Mouse (Mus musculus) hindbrain, postnatal 0 days (tissue): ENCODE measurements around the gene Gpr146. TPM values are rescaled to one million over a fixed set of nuclear protein-coding genes. Genes with fewer than 3 reads are reported as not detected.

Experiments used
- ATAC-seq: fragments of 200-750 bp; cut with Nextera tagmentation; 2 replicates; pipeline ENCODE4 v1.8.0; 2017; ENCODE audit warnings: mild to moderate bottlenecking, moderate TSS enrichment, moderate library complexity
- DNase-seq: peaks from one replicate; pipeline ENCODE4 v3.0.0-alpha.2; 2015; ENCODE audit warnings: low spot score
- H3K27ac ChIP-seq: fragments of 300-500 bp; sonication (generic); 2 replicates; pipeline ENCODE4 v1.5.1; 2014; ENCODE audit warnings: mild to moderate bottlenecking
- H3K27me3 ChIP-seq: fragments of 300-500 bp; sonication (generic); 2 replicates; pipeline ENCODE4 v1.6.1; 2014; ENCODE audit warnings: low read length, mixed read lengths; ENCODE audit not compliant: insufficient read depth
- H3K36me3 ChIP-seq: fragments of 300-500 bp; sonication (generic); 2 replicates; pipeline ENCODE4 v1.6.1; 2014; ENCODE audit warnings: low read length, mixed read lengths; ENCODE audit not compliant: insufficient read depth
- H3K4me1 ChIP-seq: fragments of 300-500 bp; sonication (generic); 2 replicates; pipeline ENCODE4 v1.6.1; 2014; ENCODE audit warnings: antibody characterized with exemption, low read length, mixed read lengths; ENCODE audit not compliant: insufficient read depth
- H3K4me2 ChIP-seq: fragments of 300-500 bp; sonication (generic); 2 replicates; pipeline ENCODE4 v1.6.1; 2014; ENCODE audit warnings: low read depth, mild to moderate bottlenecking, low read length, moderate library complexity, mixed read lengths
- H3K4me3 ChIP-seq: fragments of 300-500 bp; sonication (generic); 2 replicates; pipeline ENCODE4 v1.5.1; 2014; ENCODE audit warnings: low read length
- H3K9ac ChIP-seq: fragments of 300-500 bp; sonication (generic); replicated peaks from 2 replicates; pipeline ENCODE4 v1.6.1; 2014; ENCODE audit warnings: mild to moderate bottlenecking, low read length, moderate library complexity, mixed read lengths
- H3K9me3 ChIP-seq: fragments of 300-500 bp; sonication (generic); 2 replicates; pipeline ENCODE4 v1.6.1; 2016; ENCODE audit warnings: low read length, mixed read lengths
- CTCF ChIP-seq: IDR thresholded peaks from 2 replicates; pipeline ENCODE4 v1.5.1; 2016; ENCODE audit warnings: antibody characterized with exemption, control low read depth, low read depth
- WGBS: fragments of 180-500 bp; shearing (Covaris S2); extraction: QIAGEN DNeasy Blood & Tissue Kit; methylation state at CpG from one replicate; pipeline ENCODE4 v1.1.7; 2014; 5-methylcytosine and 5-hydroxymethylcytosine counted together
- polyA plus RNA-seq: library from polyadenylated mRNA; unstranded; fragments of >200 nt; fragmentation: Nextera tagmentation; extraction: Ambion mirVana; gene quantifications from 2 replicates; pipeline ENCODE4 v1.2.1, GENCODE M21; 2015
- total RNA-seq: library from RNA; depleted of rRNA; stranded (reverse); fragments of >200 nt; gene quantifications from 2 replicates; pipeline ENCODE4 v1.2.3, GENCODE M21; 2014

Gene Gpr146
- total and polyA plus RNA-seq, 2 experiments from 2014 or later = 4.4 to 8.1 TPM

GRCm38 (mm10) chr5:139335634-139336033 is 41.9 kb upstream of the Gpr146 start:
- no peak for DNase-seq
- Histone ChIP-seq H3K4me2 (no peak overlapping the region), H3K27ac (no peak overlapping the region), H3K9me3 (no peaks in the 10 kb centered on the region), H3K9ac (no peak overlapping the region), H3K27me3 (no peaks in the 10 kb centered on the region), H3K4me1 (no peaks in the 10 kb centered on the region), H3K4me3 (no peak overlapping the region), H3K36me3 (peaks cover 37% of the 10 kb centered on the region)
- WGBS = 90% methylated on average over 4 of the region's 4 CpGs
- ATAC-seq = no peak
- TF ChIP-seq CTCF = no peak

GRCm38 (mm10) chr5:139337826-139338370 is 39.6 kb upstream of the Gpr146 start:
- WGBS = 62% methylated on average over 13 of the region's 13 CpGs
- Histone ChIP-seq H3K4me2 (no peak overlapping the region), H3K4me3 (no peak overlapping the region), H3K27ac (no peak overlapping the region), H3K36me3 (peaks cover 51% of the 10 kb centered on the region), H3K9me3 (no peaks in the 10 kb centered on the region), H3K4me1 (no peaks in the 10 kb centered on the region), H3K27me3 (no peaks in the 10 kb centered on the region), H3K9ac (no peak overlapping the region)
- peak; percentile 15 for DNase-seq
- ATAC-seq = peak; percentile 67; the same call in 1 of the 2 replicates
- no peak for TF ChIP-seq CTCF

- no peaks in the 10 kb centered on the region for H3K27me3 ChIP-seq
These were observed 39.1 kb upstream of the Gpr146 start for GRCm38 (mm10) chr5:139338403-139338802.

DNA sequence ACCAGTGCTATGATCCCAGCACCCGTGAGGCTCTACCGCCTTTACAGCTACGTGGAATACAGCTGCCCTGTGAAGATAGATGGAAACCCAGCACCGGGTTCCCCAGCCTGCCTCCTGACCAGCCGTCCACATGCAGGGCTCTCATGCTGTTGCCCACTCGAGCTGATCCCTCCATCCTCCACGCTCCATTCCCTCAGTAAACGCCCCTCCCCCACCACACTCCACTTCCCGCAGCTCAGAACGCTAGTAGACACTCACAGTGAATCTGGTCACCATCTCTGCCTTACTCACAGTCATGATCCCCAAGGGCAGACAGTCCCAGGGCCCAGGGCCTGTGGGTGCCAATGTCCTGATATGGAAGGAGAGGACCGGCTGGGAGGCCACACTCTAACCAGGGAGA is 38.6 kb upstream of the Gpr146 start:
- WGBS = 73% methylated on average over 11 of the region's 11 CpGs

More at GRCm38 (mm10) chr5:139338403-139338802, 39.1 kb upstream of the Gpr146 start:
- Histone ChIP-seq H3K9me3 (no peaks in the 10 kb centered on the region), H3K36me3 (peaks cover 51% of the 10 kb centered on the region), H3K4me1 (no peaks in the 10 kb centered on the region), H3K4me2 (no peak overlapping the region), H3K9ac (no peak overlapping the region), H3K27ac (no peak overlapping the region), H3K4me3 (no peak overlapping the region)
- 72% methylated on average over 3 of the region's 3 CpGs for WGBS
- DNase-seq = no peak
- ATAC-seq = no peak
- no peak for TF ChIP-seq CTCF

GRCm38 (mm10) chr5:139344021-139344686 is 33.3 kb upstream of the Gpr146 start:
- Histone ChIP-seq H3K9me3 (no peaks in the 10 kb centered on the region), H3K27me3 (no peaks in the 10 kb centered on the region), H3K36me3 (peaks cover 28% of the 10 kb centered on the region), H3K4me1 (peaks cover 5% of the 10 kb centered on the region), H3K9ac (peak overlapping the region; percentile 92), H3K4me3 (peak overlapping the region; percentile 89), H3K4me2 (peak overlapping the region; percentile 82), H3K27ac (peak overlapping the region; percentile 81)
- ATAC-seq (peak; percentile 73), DNase-seq (peak; percentile 89)
- WGBS = 6% methylated on average over 12 of the region's 12 CpGs
- TF ChIP-seq CTCF = peak; percentile 89

More for the DNA sequence above, 38.6 kb upstream of the Gpr146 start:
- Histone ChIP-seq H3K27ac (no peak overlapping the region), H3K36me3 (peaks cover 51% of the 10 kb centered on the region), H3K9ac (no peak overlapping the region), H3K9me3 (no peaks in the 10 kb centered on the region), H3K4me1 (peaks cover 4% of the 10 kb centered on the region), H3K4me3 (no peak overlapping the region), H3K4me2 (no peak overlapping the region), H3K27me3 (no peaks in the 10 kb centered on the region)
- no peak for DNase-seq
- ATAC-seq = no peak
- no peak for TF ChIP-seq CTCF

DNA sequence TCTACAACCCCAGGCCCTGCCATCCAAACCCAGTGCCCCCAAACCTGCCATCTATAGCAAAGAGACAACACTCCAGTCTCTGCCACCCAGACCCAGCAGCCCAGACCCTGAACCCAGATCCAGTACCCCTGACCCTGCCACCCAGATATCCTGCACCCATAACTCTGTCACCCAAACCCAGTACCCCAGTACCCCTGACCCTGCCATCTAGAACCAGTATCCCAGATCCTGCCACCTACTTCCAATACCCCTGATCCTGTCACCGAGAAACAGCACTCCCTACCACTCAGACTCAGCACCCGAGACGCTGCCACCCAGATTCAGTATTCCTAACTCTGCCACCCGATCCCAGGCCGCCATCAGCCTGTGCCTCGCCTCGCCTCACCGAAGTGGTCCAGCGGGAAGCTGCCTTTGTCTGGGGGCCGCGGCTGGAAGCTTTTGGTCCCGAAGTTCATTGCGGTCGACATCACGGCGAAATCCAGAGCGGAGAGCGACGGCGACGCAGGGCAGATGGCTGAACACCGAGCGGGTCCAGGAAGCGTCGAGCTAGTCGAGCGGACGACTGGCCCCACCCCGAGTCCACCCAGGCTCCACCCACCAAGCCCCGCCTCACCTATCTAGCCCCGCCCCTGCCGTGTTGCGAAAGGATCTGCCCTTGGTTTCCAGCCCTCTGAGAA is 32.7 kb upstream of the Gpr146 start:
- Histone ChIP-seq H3K4me2 (peak overlapping the region; percentile 82), H3K27ac (peak overlapping the region; percentile 81), H3K36me3 (peaks cover 22% of the 10 kb centered on the region), H3K4me1 (peaks cover 5% of the 10 kb centered on the region), H3K4me3 (peak overlapping the region; percentile 89), H3K9ac (peak overlapping the region; percentile 92), H3K9me3 (no peaks in the 10 kb centered on the region), H3K27me3 (no peaks in the 10 kb centered on the region)
- peak; percentile 95 for DNase-seq
- TF ChIP-seq CTCF = no peak
- under 1% methylated on average over 33 of the region's 33 CpGs for WGBS
- ATAC-seq = peak; percentile 94

- peak overlapping the region; percentile 81 for H3K27ac ChIP-seq
- ATAC-seq = peak; percentile 65
- peak overlapping the region; percentile 82 for H3K4me2 ChIP-seq
- H3K4me1 ChIP-seq = peaks cover 5% of the 10 kb centered on the region
- no peak for TF ChIP-seq CTCF
- H3K9ac ChIP-seq = peak overlapping the region; percentile 92
- WGBS = 13% methylated on average over 5 of the region's 5 CpGs
- H3K36me3 ChIP-seq = peaks cover 16% of the 10 kb centered on the region
- H3K27me3 ChIP-seq = no peaks in the 10 kb centered on the region
- no peak for DNase-seq
- peak overlapping the region; percentile 89 for H3K4me3 ChIP-seq
- H3K9me3 ChIP-seq = no peaks in the 10 kb centered on the region
These were observed 32.2 kb upstream of the Gpr146 start for GRCm38 (mm10) chr5:139345364-139345714.
